ENCODE assay signal across 22 mouse cellular contexts in genomic region chr13:113064542-113064941, GRCm38 (mm10). TPM values are rescaled to one million over a fixed set of nuclear protein-coding genes. Genes with fewer than 3 reads are reported as not detected.
"Had no signal": no experiment of that assay in that cellular context is flagged by ENCODE, and none has a peak within 500 bp of the region (broad histone marks: within the 10 kb centered on the region; RNA-seq: fewer than 3 reads in every experiment).

No protein-coding gene starts in this region.

- ATAC-seq: lung, postnatal 0 days; midbrain, embryonic 13.5 days; midbrain, embryonic 15.5 days had no signal

- H3K27me3 ChIP-seq: lung, embryonic 15.5 days; megakaryocyte, embryonic 14.5 days; midbrain, embryonic 13.5 days; midbrain, embryonic 15.5 days; neural tube, embryonic 12.5 days; stomach, embryonic 15.5 days had no signal

- H3K27ac ChIP-seq: lung, embryonic 15.5 days; macrophage; midbrain, embryonic 13.5 days; midbrain, embryonic 15.5 days; neural tube, embryonic 12.5 days; stomach, embryonic 15.5 days; stomach, postnatal 0 days had no signal

- H3K4me1 ChIP-seq: lung, embryonic 15.5 days; megakaryocyte, embryonic 14.5 days; midbrain, embryonic 13.5 days; midbrain, embryonic 15.5 days; neural tube, embryonic 12.5 days; stomach, embryonic 15.5 days had no signal

- H3K4me2 ChIP-seq: lung, embryonic 15.5 days; midbrain, embryonic 11.5 days; midbrain, embryonic 13.5 days; midbrain, embryonic 15.5 days; neural tube, embryonic 12.5 days; stomach, embryonic 15.5 days had no signal

- H3K9ac ChIP-seq: lung, embryonic 15.5 days; midbrain, embryonic 13.5 days; midbrain, embryonic 15.5 days; neural tube, embryonic 12.5 days; stomach, embryonic 15.5 days had no signal

- DNase-seq: lung, adult 2 months; lung, postnatal 14 days; lung, postnatal 36 days; right cerebral cortex, postnatal 14 days; thymus, adult 2 months; thymus, postnatal 25 days; thymus, postnatal 4 days had no signal

- H3K9me3 ChIP-seq: lung, embryonic 15.5 days; megakaryocyte, embryonic 14.5 days; midbrain, embryonic 13.5 days; midbrain, embryonic 15.5 days; neural tube, embryonic 12.5 days; stomach, embryonic 15.5 days had no signal

- H3K36me3 ChIP-seq: lung, embryonic 15.5 days; midbrain, embryonic 13.5 days; midbrain, embryonic 15.5 days; neural tube, embryonic 12.5 days; stomach, embryonic 15.5 days had no signal

- H3K4me3 ChIP-seq: lung, embryonic 15.5 days; megakaryocyte, embryonic 14.5 days; midbrain, embryonic 13.5 days; midbrain, embryonic 15.5 days; neural tube, embryonic 12.5 days; stomach, embryonic 15.5 days had no signal

RNA-seq across cellular contexts. Expression of gene Gpx8, which starts 18.3 kb away (rescaled TPM):
- total RNA-seq: megakaryocyte progenitor cell, adult 5-6 weeks; neutrophil, adult 5-6 weeks had no signal
- polyA plus RNA-seq: macrophage had no signal

RNA-seq across cellular contexts. Expression of gene Cdc20b, which starts 29.6 kb away (rescaled TPM):
- total RNA-seq: megakaryocyte progenitor cell, adult 5-6 weeks; neutrophil, adult 5-6 weeks had no signal
- polyA plus RNA-seq: macrophage; midbrain, embryonic 11.5 days; neural tube, embryonic 12.5 days; stomach, embryonic 15.5 days; stomach, postnatal 0 days; urinary bladder, adult 2 months had no signal

RNA-seq across cellular contexts. Expression of gene Gzma, which starts 36.2 kb away (rescaled TPM):
- total RNA-seq: midbrain, postnatal 0 days had no signal
- polyA plus RNA-seq: macrophage; midbrain, embryonic 11.5 days; midbrain, embryonic 13.5 days; midbrain, embryonic 15.5 days; midbrain, postnatal 0 days; neural tube, embryonic 12.5 days; neural tube, embryonic 14.5 days had no signal
